Mouse (Mus musculus) kidney, embryonic 16.5 days (tissue): ENCODE results near the gene Cyp2b23. TPM values are rescaled to one million over a fixed set of nuclear protein-coding genes. Genes with fewer than 3 reads are reported as not detected.

Source experiments
- polyA plus RNA-seq: library from polyadenylated mRNA; unstranded; fragments of >200 nt; fragmentation: Nextera tagmentation; extraction: Ambion mirVana; gene quantifications from 2 replicates; pipeline ENCODE4 v1.2.1, GENCODE M21; 2015

Cyp2b23 gene
- polyA plus RNA-seq, 1 experiment from 2014 or later: not detected

Other genes with a start within 250 kb of the Cyp2b23 start
- not detected in 2 replicates for gene Nlrp9a, start 151.4 kb downstream of the Cyp2b23 start, polyA plus RNA-seq
- gene Vmn1r185, start 68.0 kb downstream of the Cyp2b23 start, polyA plus RNA-seq: not detected in 2 replicates
- not detected in 2 replicates for gene Cyp2b19, start 70.7 kb upstream of the Cyp2b23 start, polyA plus RNA-seq
- gene Cyp2g1, start 122.5 kb upstream of the Cyp2b23 start, polyA plus RNA-seq: not detected in 2 replicates
- not detected in 2 replicates for gene Cyp2a5, start 148.9 kb upstream of the Cyp2b23 start, polyA plus RNA-seq